Mouse (Mus musculus) heart, postnatal 0 days (tissue): ENCODE results near the gene Astn2. TPM values are rescaled to one million over a fixed set of nuclear protein-coding genes. Genes with fewer than 3 reads are reported as not detected.
A peak's percentile ranks its signal among the peaks of the same experiment; 100 is the strongest.

Experiments
- ATAC-seq: fragments of 200-750 bp; cut with Nextera tagmentation; 2 replicates; pipeline ENCODE4 v1.8.0; 2017; ENCODE audit warnings: low read depth, moderate number of reproducible peaks, moderate library complexity; ENCODE audit not compliant: insufficient read depth
- DNase-seq: peaks from one replicate; pipeline ENCODE4 v3.0.0-alpha.2; 2016; ENCODE audit warnings: low spot score
- H3K27ac ChIP-seq: fragments of 300-500 bp; sonication (generic); 2 replicates; pipeline ENCODE4 v1.5.1; 2014; ENCODE audit warnings: low read depth, mild to moderate bottlenecking
- H3K27me3 ChIP-seq: fragments of 300-500 bp; sonication (generic); 2 replicates; pipeline ENCODE4 v1.6.1; 2014; ENCODE audit warnings: low read length, mixed read lengths; ENCODE audit not compliant: control insufficient read depth, insufficient read depth
- H3K36me3 ChIP-seq: fragments of 300-500 bp; sonication (generic); replicated peaks from 2 replicates; pipeline ENCODE4 v1.6.1; 2014; ENCODE audit warnings: low read length, mixed read lengths; ENCODE audit not compliant: control insufficient read depth, insufficient read depth
- H3K4me1 ChIP-seq: fragments of 300-500 bp; sonication (generic); 2 replicates; pipeline ENCODE4 v1.6.1; 2014; ENCODE audit warnings: antibody characterized with exemption; ENCODE audit not compliant: control insufficient read depth, insufficient read depth
- H3K4me2 ChIP-seq: fragments of 300-500 bp; sonication (generic); 2 replicates; pipeline ENCODE4 v1.6.1; 2014; ENCODE audit warnings: low read depth, mild to moderate bottlenecking, low read length, moderate library complexity
- H3K4me3 ChIP-seq: fragments of 300-500 bp; sonication (generic); 2 replicates; pipeline ENCODE4 v1.5.1; 2014; ENCODE audit warnings: low read depth, low read length
- H3K9ac ChIP-seq: fragments of 300-500 bp; sonication (generic); replicated peaks from 2 replicates; pipeline ENCODE4 v1.6.1; 2014; ENCODE audit warnings: low read depth, low read length, mixed read lengths
- H3K9me3 ChIP-seq: fragments of 300-500 bp; sonication (generic); replicated peaks from 2 replicates; pipeline ENCODE4 v1.6.1; 2016; ENCODE audit warnings: low read length; ENCODE audit not compliant: control insufficient read depth
- CTCF ChIP-seq: IDR thresholded peaks from 2 replicates; pipeline ENCODE4 v1.5.1; 2016; ENCODE audit warnings: antibody characterized with exemption, control low read depth, low read depth
- EP300 ChIP-seq: IDR thresholded peaks from 2 replicates; pipeline ENCODE4 v1.6.1; 2016; ENCODE audit warnings: antibody characterized with exemption, low read depth
- WGBS: fragments of 180-500 bp; shearing (Covaris S2); extraction: QIAGEN DNeasy Blood & Tissue Kit; methylation state at CpG from one replicate; pipeline ENCODE4 v1.1.7; 2014; 5-methylcytosine and 5-hydroxymethylcytosine counted together
- polyA plus RNA-seq: library from polyadenylated mRNA; unstranded; fragments of >200 nt; fragmentation: Nextera tagmentation; extraction: Ambion mirVana; gene quantifications from 2 replicates; pipeline ENCODE4 v1.2.1, GENCODE M21; 2015
- total RNA-seq: library from RNA; depleted of rRNA; stranded (reverse); fragments of >200 nt; gene quantifications from 2 replicates; pipeline ENCODE4 v1.2.3, GENCODE M21; 2014; ENCODE audit warnings: low replicate concordance; rRNA removed

Astn2 gene
- total RNA-seq = 3.7 and 3.9 TPM in 2 replicates
- polyA plus RNA-seq = 0.25 and 0.27 TPM in 2 replicates

DNA sequence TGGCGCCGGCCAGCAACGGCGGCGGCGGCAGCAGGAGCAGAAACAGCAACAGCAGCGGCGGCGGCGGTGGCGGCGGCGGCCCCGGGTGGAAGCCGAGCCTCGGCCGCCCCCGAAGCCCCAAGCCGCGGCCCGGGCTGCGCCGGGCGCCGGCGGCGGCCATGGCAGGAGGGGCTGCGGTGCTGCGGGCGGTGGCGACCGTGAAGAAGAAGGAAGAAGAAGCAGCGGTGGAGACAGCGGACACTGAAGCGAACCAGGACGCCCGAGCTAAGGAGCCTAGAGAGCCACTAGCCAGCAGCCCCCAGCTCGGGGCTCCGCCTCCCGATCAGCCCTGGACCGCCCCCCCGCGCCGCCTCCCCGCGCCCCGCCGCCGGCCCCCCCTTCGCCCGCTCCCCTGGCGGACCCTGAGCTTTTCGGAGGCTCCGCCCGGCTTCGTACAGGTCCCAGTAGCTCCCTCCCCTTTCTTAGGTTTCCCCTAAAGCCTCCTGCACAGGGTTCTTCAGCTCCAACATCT lies at the start of gene Astn2:
Gene Astn2, minus strand, starts transcription at position 411 of the 511 bp plus-strand sequence.
- Histone ChIP-seq H3K27me3 (peaks cover 37% of the 10 kb centered on the region), H3K36me3 (no peaks in the 10 kb centered on the region), H3K4me1 (peaks cover 4% of the 10 kb centered on the region; the same call in 1 of the 2 replicates), H3K4me3 (peak within 1 kb of the TSS; percentile 67), H3K27ac (no peak within 1 kb of the TSS), H3K4me2 (peak within 1 kb of the TSS; percentile 99), H3K9me3 (no peaks in the 10 kb centered on the region), H3K9ac (peak within 1 kb of the TSS; percentile 43)
- TF ChIP-seq CTCF = no peak
- no peak for TF ChIP-seq EP300
- WGBS = 1% methylated on average over 13 of the region's 56 CpGs
- DNase-seq (peak; percentile 11), ATAC-seq (peak; percentile 36)

DNA sequence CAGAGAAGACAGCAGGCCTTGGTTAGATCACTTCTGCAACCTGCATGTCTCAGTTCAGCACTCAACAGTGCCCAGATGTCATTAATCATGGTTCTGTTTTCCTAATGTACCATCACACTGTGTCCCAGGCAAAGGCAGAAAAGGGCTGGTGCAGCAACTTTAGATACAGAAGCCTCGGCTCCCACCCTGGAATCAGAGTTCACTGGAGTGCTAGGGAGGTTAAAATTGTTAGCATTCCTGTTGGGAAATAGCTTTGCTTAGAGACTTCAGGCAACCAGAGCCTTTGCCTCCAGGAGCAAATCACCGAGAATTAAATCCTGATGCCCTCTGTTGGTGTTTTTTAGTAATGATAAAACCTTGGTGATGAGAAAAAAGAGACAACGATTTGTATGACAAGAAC lies 45.7 kb upstream of the Astn2 start:
- TF ChIP-seq EP300 (no peak), CTCF (peak; percentile 26)
- H3K4me2 ChIP-seq = no peak overlapping the region

DNA sequence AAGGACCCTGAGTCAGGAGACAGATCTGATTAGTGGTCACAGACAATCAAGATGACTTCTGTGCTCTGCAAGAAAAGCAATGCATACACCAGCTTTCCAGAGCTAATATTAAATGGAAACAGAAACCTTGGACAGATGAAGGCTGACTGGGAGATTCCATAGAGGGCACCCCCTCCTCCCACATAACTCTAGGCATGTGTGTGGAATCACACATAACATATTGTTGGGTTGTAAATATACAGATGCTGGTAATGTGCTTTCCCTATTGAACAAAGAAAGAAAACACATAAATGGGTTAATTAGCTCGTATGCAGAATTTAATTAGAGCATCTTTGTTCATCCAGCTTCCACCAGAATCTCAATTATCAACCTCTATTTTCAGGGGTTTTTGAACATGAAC lies 26.8 kb upstream of the Astn2 start:
- Histone ChIP-seq H3K36me3 (no peaks in the 10 kb centered on the region), H3K4me3 (no peak overlapping the region), H3K4me1 (no peaks in the 10 kb centered on the region), H3K27ac (no peak overlapping the region), H3K9me3 (no peaks in the 10 kb centered on the region), H3K9ac (no peak overlapping the region), H3K4me2 (no peak overlapping the region), H3K27me3 (no peaks in the 10 kb centered on the region)
- TF ChIP-seq EP300 (no peak), CTCF (no peak)
- DNase-seq (no peak), ATAC-seq (no peak)
- 31% methylated on average over 1 of the region's 1 CpGs for WGBS

More for the DNA sequence above, 45.7 kb upstream of the Astn2 start:
- H3K4me1 ChIP-seq = no peaks in the 10 kb centered on the region
- WGBS = 19% methylated on average over 3 of the region's 3 CpGs
- no peaks in the 10 kb centered on the region for H3K27me3 ChIP-seq
- peak; percentile 54 for DNase-seq
- ATAC-seq = peak; percentile 75
- H3K4me3 ChIP-seq = no peak overlapping the region
- H3K36me3 ChIP-seq = no peaks in the 10 kb centered on the region
- H3K9me3 ChIP-seq = no peaks in the 10 kb centered on the region
- no peak overlapping the region for H3K9ac ChIP-seq
- H3K27ac ChIP-seq = no peak overlapping the region

DNA sequence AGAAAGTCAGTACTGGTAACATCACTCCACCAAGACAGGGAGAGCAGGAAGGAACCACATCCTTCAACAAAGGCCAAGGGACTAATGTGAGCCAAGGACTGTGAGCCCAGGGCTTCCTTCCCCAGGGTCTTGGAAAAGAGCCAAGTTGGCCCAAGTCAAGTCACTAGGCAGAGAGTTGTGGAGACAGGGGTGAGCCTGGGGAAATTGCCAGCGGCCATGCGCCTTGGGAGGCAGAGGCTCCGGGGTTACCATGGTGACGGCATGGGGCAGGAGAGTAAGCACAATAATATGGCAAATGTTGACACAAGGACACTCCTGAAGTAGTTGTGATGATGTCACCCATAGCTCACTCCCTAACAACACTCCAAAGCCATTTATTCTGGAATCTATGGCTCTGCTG lies 21.4 kb upstream of the Astn2 start:
- ATAC-seq (peak; percentile 24), DNase-seq (peak; percentile 14)
- H3K9ac ChIP-seq = no peak overlapping the region
- H3K36me3 ChIP-seq = no peaks in the 10 kb centered on the region
- no peak overlapping the region for H3K27ac ChIP-seq
- no peaks in the 10 kb centered on the region for H3K27me3 ChIP-seq
- 77% methylated on average over 4 of the region's 4 CpGs for WGBS
- H3K9me3 ChIP-seq = no peaks in the 10 kb centered on the region
- TF ChIP-seq CTCF = no peak
- TF ChIP-seq EP300 = no peak
- H3K4me3 ChIP-seq = no peak overlapping the region
- H3K4me1 ChIP-seq = no peaks in the 10 kb centered on the region
- no peak overlapping the region for H3K4me2 ChIP-seq

DNA sequence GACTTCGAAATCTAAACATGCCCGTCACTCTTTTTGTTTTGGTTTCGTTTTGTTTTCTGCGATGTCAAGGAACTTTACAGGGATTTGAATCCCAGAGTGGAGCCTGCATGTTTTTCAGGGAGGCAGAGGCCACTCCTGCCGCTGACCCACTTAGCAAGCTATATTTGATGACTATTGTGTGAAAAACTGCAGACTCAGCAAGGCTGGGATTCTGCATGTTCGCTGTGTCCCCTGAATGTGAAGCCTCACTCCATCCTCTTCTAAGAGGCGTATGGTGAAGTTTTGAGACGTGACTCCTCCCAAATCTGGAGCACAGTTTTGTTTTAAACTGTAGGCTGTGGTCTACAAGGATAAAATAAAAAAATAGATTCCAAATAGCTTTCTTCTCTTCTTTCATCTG lies 10.4 kb upstream of the Astn2 start:
- H3K4me3 ChIP-seq = no peak overlapping the region
- no peak overlapping the region for H3K27ac ChIP-seq
- no peaks in the 10 kb centered on the region for H3K9me3 ChIP-seq
- DNase-seq (no peak), ATAC-seq (no peak)
- no peaks in the 10 kb centered on the region for H3K4me1 ChIP-seq
- 63% methylated on average over 8 of the region's 8 CpGs for WGBS
- no peaks in the 10 kb centered on the region for H3K27me3 ChIP-seq
- 0 out of 2 replicates have a peak overlapping the region, but pooled peaks have one; percentile 5 for H3K4me2 ChIP-seq
- H3K36me3 ChIP-seq = no peaks in the 10 kb centered on the region
- TF ChIP-seq EP300 = no peak
- TF ChIP-seq CTCF = no peak
- no peak overlapping the region for H3K9ac ChIP-seq

DNA sequence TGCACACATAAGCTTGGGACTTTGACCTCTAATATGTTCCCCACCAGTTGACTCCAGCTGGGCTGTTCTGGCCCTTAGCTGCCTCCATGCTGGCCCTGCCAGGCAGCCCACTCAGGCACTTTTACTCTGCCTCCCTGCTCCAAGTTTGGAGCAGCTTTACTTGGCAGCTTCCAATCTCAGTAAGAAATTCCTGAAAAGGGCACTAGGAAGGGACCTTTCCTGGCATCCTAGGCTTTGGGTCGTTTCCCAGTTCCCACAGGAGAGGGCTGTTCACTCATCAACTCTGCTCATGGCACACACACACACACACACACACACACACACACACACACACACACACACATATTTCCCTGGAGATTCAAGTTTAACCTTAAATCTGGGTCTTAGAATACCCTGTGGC lies 675 bp upstream of the Astn2 start:
- Histone ChIP-seq H3K4me1 (peaks cover 4% of the 10 kb centered on the region; the same call in 1 of the 2 replicates), H3K4me2 (no peak overlapping the region), H3K27me3 (peaks cover 37% of the 10 kb centered on the region), H3K9me3 (no peaks in the 10 kb centered on the region), H3K27ac (no peak overlapping the region), H3K9ac (no peak overlapping the region), H3K36me3 (no peaks in the 10 kb centered on the region), H3K4me3 (no peak overlapping the region)
- DNase-seq (no peak), ATAC-seq (no peak)
- TF ChIP-seq EP300 = no peak
- no peak for TF ChIP-seq CTCF
- 10% methylated on average over 1 of the region's 1 CpGs for WGBS
